Mouse (Mus musculus): ENCODE results near the gene Sowaha. TPM values are rescaled to one million over a fixed set of nuclear protein-coding genes. Genes with fewer than 3 reads are reported as not detected.

Sowaha gene
- polyA plus RNA-seq (2017; shearing (Covaris generic)), result not detected

GRCm38 (mm10) chr11:53479783-53480301 lies at the start of gene Sowaha, which contains the start of gene Gm9945:
Gene Sowaha, minus strand, starts transcription at chr11:53480274.
Gene Gm9945, plus strand, starts transcription at chr11:53480166.

DNA sequence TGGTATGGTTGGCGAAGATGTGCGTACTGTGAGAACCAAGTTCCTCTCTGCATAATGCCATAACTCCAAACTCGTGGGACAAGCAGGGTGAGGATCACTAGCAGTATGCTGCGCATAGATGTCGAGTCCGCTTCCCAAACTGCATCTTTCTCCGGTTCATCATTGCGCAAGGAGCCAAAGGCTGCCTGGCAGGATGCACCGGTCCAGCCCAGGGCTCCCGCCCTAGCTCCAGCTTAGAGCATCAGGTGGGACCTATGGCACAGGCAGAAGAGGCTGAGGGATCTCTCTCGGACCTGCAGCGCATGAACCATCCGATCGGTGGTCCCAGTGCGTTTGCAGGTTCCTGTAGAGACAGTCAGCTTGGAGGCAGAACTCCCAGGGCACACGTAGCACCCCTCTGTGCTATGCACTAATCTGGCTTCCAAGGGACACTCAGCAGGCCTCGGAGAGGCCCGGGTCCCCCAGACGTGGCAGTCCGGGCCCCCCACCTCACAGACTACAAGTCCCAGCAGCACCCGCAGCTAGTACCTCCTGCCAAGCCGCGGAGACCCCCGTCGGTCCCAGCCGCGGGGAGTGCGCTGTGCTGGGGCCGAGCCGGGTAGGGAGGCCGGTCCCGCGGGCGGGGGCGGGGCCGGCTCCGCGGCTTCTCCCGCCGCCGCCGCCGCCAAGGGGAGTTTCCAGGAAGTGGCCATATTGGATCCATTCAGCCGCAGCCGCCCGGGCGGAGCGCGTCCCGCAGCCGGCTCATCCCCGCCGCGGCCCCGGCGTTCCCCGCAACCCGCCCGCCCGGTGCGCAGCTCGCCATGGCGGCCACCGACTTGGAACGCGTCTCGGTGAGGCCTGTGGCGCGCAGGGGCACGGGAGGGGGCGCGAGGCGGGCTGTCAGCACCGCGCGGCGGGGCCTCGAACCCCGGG lies 39.4 kb upstream of the Sowaha start, which contains the start of gene Sept8:
TSS of gene Sept8 (plus strand) at position 51 of the 915 bp plus-strand sequence.

GRCm38 (mm10) chr11:53469968-53470695 lies 9.9 kb downstream of the Sowaha start, which contains the start of gene Gm9837:
Gene Gm9837, minus strand, starts transcription at chr11:53470479.

GRCm38 (mm10) chr11:53456474-53457371 lies 23.4 kb downstream of the Sowaha start, which contains the start of the genes Gm10447 and Shroom1:
Gene Gm10447, minus strand, starts transcription at chr11:53457110.
Gene Shroom1, plus strand, starts transcription at chr11:53457205.

GRCm38 (mm10) chr11:53430670-53431346 lies 49.3 kb downstream of the Sowaha start, which contains the start of the genes Uqcrq and Gdf9:
Gene Uqcrq, minus strand, starts transcription at chr11:53430831.
Gene Gdf9, plus strand, starts transcription at chr11:53431023.

Other genes starting within 250 kb of the Sowaha start
- gene Hspa4, start 179.8 kb downstream of the Sowaha start, polyA plus RNA-seq (2017; shearing (Covaris generic)), result 21.3 TPM
- 35.6 TPM for gene Zcchc10, start 155.6 kb downstream of the Sowaha start, polyA plus RNA-seq (2017; shearing (Covaris generic))
- 11.8 TPM for gene Aff4, start 129.4 kb downstream of the Sowaha start, polyA plus RNA-seq (2017; shearing (Covaris generic))
- not detected for gene Leap2, start 57.1 kb downstream of the Sowaha start, polyA plus RNA-seq (2017; shearing (Covaris generic))
- gene Uqcrq, start 49.4 kb downstream of the Sowaha start, polyA plus RNA-seq (2017; shearing (Covaris generic)), result 367 TPM
- 0.61 TPM for gene Gdf9, start 49.3 kb downstream of the Sowaha start, polyA plus RNA-seq (2017; shearing (Covaris generic))
- gene Gm10447, start 23.2 kb downstream of the Sowaha start, polyA plus RNA-seq (2017; shearing (Covaris generic)), result not detected
- not detected for gene Shroom1, start 23.1 kb downstream of the Sowaha start, polyA plus RNA-seq (2017; shearing (Covaris generic))
- not detected for gene Gm9837, start 9.8 kb downstream of the Sowaha start, polyA plus RNA-seq (2017; shearing (Covaris generic))
- not detected for gene Gm9945, start 108 bp downstream of the Sowaha start, polyA plus RNA-seq (2017; shearing (Covaris generic))
- 0.62 TPM for gene Sept8, start 39.0 kb upstream of the Sowaha start, polyA plus RNA-seq (2017; shearing (Covaris generic))
- 10.8 TPM for gene Kif3a, start 87.1 kb upstream of the Sowaha start, polyA plus RNA-seq (2017; shearing (Covaris generic))
- gene Il4, start 138.4 kb upstream of the Sowaha start, polyA plus RNA-seq (2017; shearing (Covaris generic)), result 7.0 TPM
- gene Il13, start 154.4 kb upstream of the Sowaha start, polyA plus RNA-seq (2017; shearing (Covaris generic)), result not detected
- gene Rad50, start 227.0 kb upstream of the Sowaha start, polyA plus RNA-seq (2017; shearing (Covaris generic)), result 57.4 TPM
- gene Il5, start 240.5 kb upstream of the Sowaha start, polyA plus RNA-seq (2017; shearing (Covaris generic)), result not detected

All from CD4-positive, CD25-positive, alpha-beta regulatory T cell, adult 9 weeks (primary cell).